Mouse (Mus musculus) Patski (cell line): ENCODE data around the gene Cers6. TPM values are rescaled to one million over a fixed set of nuclear protein-coding genes. Genes with fewer than 3 reads are reported as not detected.

Experiments used
- ATAC-seq: fragments of 100-300 bp; one replicate; pipeline ENCODE4 v1.8.0; 2021
- CTCF ChIA-PET: fragments of 350-600 bp; sonication (Branson Sonifier 250); formaldehyde crosslinking; loops from one replicate; lab custom pipeline; 2022; ENCODE audit warnings: inconsistent platforms; lab: Charles Lee
- POLR2A ChIA-PET: fragments of 350-600 bp; sonication (Branson Sonifier 250); formaldehyde crosslinking; loops from one replicate; lab custom pipeline; 2022; ENCODE audit warnings: antibody characterized with exemption, inconsistent platforms; lab: Charles Lee
- DNase-seq: peaks from one replicate; pipeline ENCODE4 v3.0.0-alpha.2; 2011; ENCODE audit warnings: low read depth, low spot score
- H3K27me3 ChIP-seq: fragments of 371-371 bp; one replicate; pipeline ENCODE4 v1.5.1; 2021
- CTCF ChIP-seq: fragments of 100-300 bp; IDR thresholded peaks from one replicate; pipeline ENCODE4 v1.5.1; 2021
- in situ Hi-C: fragments of 300-500 bp; cut with MboI; formaldehyde crosslinking; loops from 3 replicates; pipeline ENCODE4 v1.11.1; 2018; ENCODE audit warnings: low pct_unique_long_range_greater_than_20kb, mixed read lengths
- polyA plus RNA-seq: library from polyadenylated mRNA; unstranded; gene quantifications from one replicate; pipeline ENCODE4 v1.2.3, GENCODE M21; 2021

The Cers6 gene
- polyA plus RNA-seq, 1 experiment from 2014 or later: 24.8 TPM

DNA sequence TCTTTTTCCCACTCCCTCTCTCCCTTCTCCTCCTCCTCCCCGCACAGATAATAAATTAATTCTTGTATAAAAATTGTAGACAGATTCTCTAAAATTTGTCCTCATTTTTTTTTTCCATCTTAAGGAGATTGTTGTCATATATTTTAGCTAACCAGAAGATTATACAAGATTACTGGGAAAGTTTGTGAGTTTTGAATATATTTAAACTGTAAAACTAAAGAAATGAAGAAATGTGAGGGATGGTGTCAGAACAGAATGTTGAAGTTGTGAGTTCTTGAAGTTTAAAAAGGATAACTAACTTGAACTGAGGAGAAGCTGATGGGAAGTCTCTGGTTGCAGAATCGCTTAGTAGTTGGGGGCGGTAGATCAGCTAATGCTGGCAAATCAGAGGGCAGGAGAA, 76.6 kb downstream of the Cers6 start:
- ATAC-seq (no peak), DNase-seq (no peak)
- TF ChIP-seq CTCF: no peak
- in situ Hi-C loops: no loop called here
- ChIA-PET CTCF (interaction anchor here (1.0 kb wide), 1 partner anchor 9 kb away, joined by 3 read pairs; no protein-coding TSS in a partner anchor), POLR2A (no interaction called here)
- no peaks in the 10 kb centered on the region for H3K27me3 ChIP-seq

DNA sequence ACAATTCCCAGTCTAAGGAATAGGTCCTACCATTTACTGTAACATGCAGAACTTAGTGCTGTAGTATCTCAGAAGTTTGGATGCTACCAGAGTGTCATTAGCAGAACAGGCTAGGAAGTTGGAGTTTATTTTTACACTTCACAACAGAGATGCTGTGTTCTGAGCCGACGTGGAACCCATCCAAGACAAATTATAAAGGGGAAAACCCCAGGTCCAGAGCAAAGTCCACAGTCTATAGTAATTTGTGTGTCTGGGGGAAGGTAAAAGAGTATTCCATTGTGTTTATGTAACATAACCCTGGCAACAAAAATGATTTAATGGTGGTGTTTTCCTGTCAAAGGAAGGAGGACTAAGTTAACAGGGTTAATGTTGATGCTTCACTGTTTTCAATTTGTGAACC, 83.7 kb downstream of the Cers6 start:
- in situ Hi-C loops: no loop called here
- ATAC-seq: no peak
- POLR2A ChIA-PET: no interaction called here

DNA sequence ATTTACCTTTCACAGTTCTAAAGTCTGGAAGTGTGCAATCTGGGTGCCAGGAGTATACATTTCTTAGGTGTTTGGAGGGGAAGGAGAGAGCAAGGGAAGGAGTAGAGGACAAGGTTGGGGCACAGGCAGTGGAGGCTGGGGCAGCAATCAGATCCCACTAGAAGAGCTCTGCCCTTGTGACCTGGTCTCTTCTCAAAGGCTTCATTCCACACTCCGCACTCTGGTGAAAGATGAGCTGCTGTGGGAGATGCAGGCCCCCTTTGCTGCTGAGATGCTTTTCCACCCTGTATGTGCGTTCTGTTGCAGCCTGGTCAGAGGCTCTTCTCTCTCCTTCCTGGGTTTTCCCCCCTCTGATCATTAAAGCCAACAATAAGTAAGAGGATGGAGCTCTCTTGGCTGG, 84.7 kb downstream of the Cers6 start:
- CTCF ChIA-PET: interaction anchor here (0.9 kb wide), 1 partner anchor 14 kb away, joined by 3 read pairs; no protein-coding TSS in a partner anchor

More for the DNA sequence above, 83.7 kb downstream of the Cers6 start:
- peak; percentile 48 for DNase-seq
- TF ChIP-seq CTCF: no peak
- no peaks in the 10 kb centered on the region for H3K27me3 ChIP-seq
- CTCF ChIA-PET: no interaction called here

DNA sequence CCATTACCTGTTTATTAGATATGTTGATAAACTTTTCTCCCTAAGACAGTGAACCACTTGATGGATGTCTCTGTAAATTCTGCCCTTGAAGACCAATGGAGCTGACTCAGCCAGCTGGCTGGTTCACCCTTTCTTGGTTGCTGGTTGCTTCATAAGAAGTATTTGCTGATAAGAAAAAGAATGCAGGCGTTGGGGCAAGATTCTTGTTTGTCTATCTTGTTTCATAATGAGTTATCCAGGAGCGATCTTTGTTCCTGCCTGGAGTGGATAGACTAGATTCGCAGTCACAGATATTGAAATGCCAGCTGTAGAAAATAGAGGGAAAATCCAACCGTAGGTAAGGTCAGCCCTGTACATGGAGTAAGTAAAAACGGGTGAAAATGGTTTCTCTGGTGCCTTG, 85.6 kb downstream of the Cers6 start:
- DNase-seq (no peak), ATAC-seq (no peak)
- TF ChIP-seq CTCF: no peak
- in situ Hi-C loops: no loop called here
- ChIA-PET CTCF (interaction anchor here (0.9 kb wide), 1 partner anchor 15 kb away, joined by 3 read pairs; no protein-coding TSS in a partner anchor), POLR2A (no interaction called here)
- no peaks in the 10 kb centered on the region for H3K27me3 ChIP-seq

More for the DNA sequence above, 84.7 kb downstream of the Cers6 start:
- ATAC-seq (no peak), DNase-seq (no peak)
- no peaks in the 10 kb centered on the region for H3K27me3 ChIP-seq
- in situ Hi-C loops: no loop called here
- POLR2A ChIA-PET: interaction anchor here (0.6 kb wide), 1 partner anchor 15 kb away, joined by 3 read pairs; no protein-coding TSS in a partner anchor
- TF ChIP-seq CTCF: no peak

DNA sequence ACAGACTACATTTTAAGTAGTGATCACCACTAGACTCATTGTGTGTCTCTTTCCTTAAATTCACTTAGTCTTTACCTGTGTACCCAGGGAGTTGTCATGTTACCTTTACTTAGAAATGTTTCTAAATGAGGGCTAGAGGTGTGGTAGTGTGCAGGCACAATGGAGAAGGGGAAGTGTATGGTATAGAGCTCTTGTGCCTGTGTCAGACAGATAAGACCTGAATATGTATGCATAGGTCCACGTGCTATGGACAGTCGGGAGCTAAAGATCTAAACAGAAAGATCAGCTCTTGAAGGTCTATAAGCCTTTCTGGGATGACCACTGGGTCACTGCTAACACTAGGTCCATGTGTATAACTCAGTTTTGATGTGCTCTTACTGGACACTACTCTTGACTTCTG, 87.9 kb downstream of the Cers6 start:
- no peaks in the 10 kb centered on the region for H3K27me3 ChIP-seq
- ATAC-seq: no peak
- ChIA-PET POLR2A (no interaction called here), CTCF (interaction anchor here (1.1 to 1.4 kb wide), 2 partner anchors 9 to 14 kb away, joined by 4 read pairs; no protein-coding TSS in a partner anchor)
- in situ Hi-C loops: no loop called here
- DNase-seq: no peak
- TF ChIP-seq CTCF: no peak

DNA sequence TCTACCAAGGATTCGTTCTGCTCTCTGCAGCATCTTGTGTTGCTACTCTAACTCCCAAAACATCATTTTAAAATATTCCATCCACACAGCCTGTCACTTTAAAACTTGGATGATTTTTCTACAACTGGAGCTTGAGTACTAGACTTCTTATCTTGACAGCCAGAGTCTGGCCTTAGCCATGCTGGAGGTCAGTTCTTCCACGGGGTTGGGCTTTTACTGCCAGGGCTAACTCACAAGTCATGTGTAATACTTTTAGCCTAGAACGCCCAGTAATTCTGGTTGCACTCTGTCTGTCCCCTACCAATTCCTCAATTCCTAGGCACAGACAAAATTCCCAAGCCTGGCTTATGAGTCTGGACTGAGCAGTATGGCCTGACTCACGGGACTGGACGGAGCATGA, 88.5 kb downstream of the Cers6 start:
- DNase-seq (no peak), ATAC-seq (no peak)
- no peaks in the 10 kb centered on the region for H3K27me3 ChIP-seq
- CTCF ChIA-PET: interaction anchor here (1.1 kb wide), 1 partner anchor 9 kb away, joined by 4 read pairs; no protein-coding TSS in a partner anchor
- TF ChIP-seq CTCF: no peak
- in situ Hi-C loops: loop anchor here (5.0 kb wide), 1 partner anchor 87 kb away; the partner anchor contains the start of gene Cers6
- POLR2A ChIA-PET: no interaction called here

DNA sequence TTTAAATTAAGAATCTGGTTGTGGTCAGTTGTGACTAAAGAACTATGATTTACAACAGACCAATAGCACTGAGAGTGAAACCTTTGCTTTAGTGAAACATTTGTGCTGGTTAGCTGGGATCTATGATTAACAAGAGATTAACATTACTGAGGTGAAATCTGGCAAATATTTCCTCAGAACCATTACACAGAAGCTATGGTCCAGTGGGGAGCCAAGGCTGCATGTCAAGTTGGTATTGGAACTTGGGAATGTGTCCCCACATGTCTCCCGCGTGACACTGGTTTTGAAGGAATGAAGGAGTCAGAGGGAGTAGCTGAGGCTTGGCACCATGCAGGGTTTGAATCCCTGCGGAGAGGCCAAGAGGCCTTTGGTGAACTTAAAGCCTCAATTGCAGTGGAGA, 90.5 kb downstream of the Cers6 start:
- ATAC-seq: peak; percentile 72
- DNase-seq: peak; percentile 76
- H3K27me3 ChIP-seq: no peaks in the 10 kb centered on the region
- in situ Hi-C loops: loop anchor here (5.0 kb wide), 1 partner anchor 89 kb away; the partner anchor contains the start of gene Cers6
- POLR2A ChIA-PET: no interaction called here
- CTCF ChIA-PET: interaction anchor here (0.8 kb wide), 1 partner anchor 11 kb away, joined by 3 read pairs; no protein-coding TSS in a partner anchor
- TF ChIP-seq CTCF: no peak

DNA sequence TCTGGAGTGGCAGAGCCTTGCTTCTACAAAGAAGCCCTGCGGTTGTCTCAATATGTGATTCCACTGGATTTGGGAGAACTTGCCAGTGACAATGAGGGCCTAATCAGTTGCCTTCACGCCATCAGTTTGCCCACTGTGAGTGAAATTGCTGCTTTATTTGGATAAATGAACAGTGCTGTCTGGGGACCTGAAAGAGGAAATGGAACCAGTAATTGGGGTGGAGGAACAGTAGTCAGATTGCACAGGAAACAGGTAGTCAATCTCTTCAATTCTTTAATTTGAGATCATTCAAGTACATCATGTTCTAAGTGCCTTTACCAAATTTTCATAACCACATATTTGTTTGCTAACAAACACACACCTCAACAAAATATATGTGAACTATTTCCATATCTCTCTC, 92.4 kb downstream of the Cers6 start:
- no peak for TF ChIP-seq CTCF
- ChIA-PET POLR2A (no interaction called here), CTCF (no interaction called here)
- no peaks in the 10 kb centered on the region for H3K27me3 ChIP-seq
- in situ Hi-C loops: loop anchor here (5.0 kb wide), 1 partner anchor 91 kb away; the partner anchor contains the start of gene Cers6
- DNase-seq: no peak
- no peak for ATAC-seq

DNA sequence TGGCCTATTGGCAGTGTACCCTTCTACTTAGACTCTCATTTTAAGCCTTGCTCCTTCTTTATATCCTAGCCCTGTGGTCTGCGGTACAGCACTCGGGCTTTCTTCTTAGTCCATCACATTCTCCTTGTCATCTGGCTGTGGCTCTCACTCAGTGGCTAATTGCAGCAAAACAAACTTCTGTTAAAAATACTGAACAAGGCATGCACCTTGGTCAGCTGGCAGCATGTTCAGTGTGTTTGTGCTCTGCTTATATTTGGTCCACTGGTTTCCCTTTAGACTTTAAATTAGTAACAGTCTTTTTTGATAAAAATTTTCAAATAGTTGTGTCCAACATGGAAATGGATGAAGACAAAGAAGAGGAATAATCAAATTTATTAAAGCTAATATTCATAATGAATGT, 94.3 kb downstream of the Cers6 start:
- no peak for DNase-seq
- POLR2A ChIA-PET: no interaction called here
- no peak for TF ChIP-seq CTCF

DNA sequence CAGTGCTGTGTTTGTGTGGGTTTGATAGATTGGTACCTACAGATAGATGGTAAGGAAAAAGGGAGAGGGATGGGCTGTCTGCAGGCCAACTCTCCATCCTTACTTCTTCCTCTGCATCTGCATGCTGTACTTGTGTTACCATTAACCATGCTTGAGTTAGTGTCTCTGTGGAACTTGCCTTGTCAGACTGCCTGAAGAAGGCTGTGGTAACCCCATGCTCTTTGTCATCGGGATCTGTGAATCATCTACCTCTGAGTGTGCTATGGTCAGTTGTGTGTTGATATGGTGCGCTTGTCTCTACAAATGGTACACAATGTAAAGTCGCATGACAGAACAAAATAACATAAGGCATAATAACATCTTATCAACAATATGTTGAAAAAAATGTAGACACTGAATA, 94.9 kb downstream of the Cers6 start:
- TF ChIP-seq CTCF: no peak
- CTCF ChIA-PET: interaction anchor here (1.4 kb wide), 1 partner anchor 27 kb away, joined by 4 read pairs; no protein-coding TSS in a partner anchor
- ATAC-seq (peak; percentile 27), DNase-seq (no peak)
- POLR2A ChIA-PET: no interaction called here
- in situ Hi-C loops: no loop called here
- no peaks in the 10 kb centered on the region for H3K27me3 ChIP-seq

More for the DNA sequence above, 94.3 kb downstream of the Cers6 start:
- CTCF ChIA-PET: interaction anchor here (1.4 kb wide), 1 partner anchor 26 kb away, joined by 4 read pairs; no protein-coding TSS in a partner anchor
- ATAC-seq: no peak
- in situ Hi-C loops: no loop called here
- no peaks in the 10 kb centered on the region for H3K27me3 ChIP-seq

DNA sequence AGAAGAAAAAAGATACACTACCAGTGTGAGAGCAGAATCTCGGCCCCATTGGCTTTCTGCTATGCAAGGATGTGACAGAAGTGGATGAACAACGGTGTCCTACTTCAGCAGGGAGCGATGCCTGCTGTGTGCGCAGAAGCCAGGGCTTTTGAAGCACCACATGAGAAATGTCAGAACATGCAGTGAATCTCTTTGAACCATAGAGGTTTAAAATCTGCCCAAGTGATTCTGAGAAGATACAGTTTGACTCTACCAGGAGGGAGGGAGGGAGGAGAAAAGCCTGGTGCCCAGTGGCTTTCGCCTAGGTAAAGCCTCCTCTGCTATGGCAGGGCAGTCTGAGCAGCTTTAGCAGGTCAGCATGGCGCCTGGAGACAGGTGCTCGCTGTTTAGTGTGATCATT, 96.6 kb downstream of the Cers6 start:
- TF ChIP-seq CTCF: no peak
- DNase-seq: no peak
- ChIA-PET POLR2A (interaction anchor here (0.6 kb wide), 1 partner anchor 10 kb away, joined by 4 read pairs; no protein-coding TSS in a partner anchor), CTCF (no interaction called here)
- in situ Hi-C loops: no loop called here
- ATAC-seq: no peak
- H3K27me3 ChIP-seq: no peaks in the 10 kb centered on the region
